Mouse (Mus musculus): ENCODE data around the gene Abhd16b.

The Abhd16b gene

GRCm38 (mm10) chr2:181493156-181493927, at the start of gene Abhd16b:
Gene Abhd16b (plus strand): TSS chr2:181493206.
- no peak for DNase-seq

GRCm38 (mm10) chr2:181452181-181452580, 40.8 kb upstream of the Abhd16b start:
- DNase-seq = no peak

- DNase-seq = no peak
Observed at GRCm38 (mm10) chr2:181453274-181453673, 39.7 kb upstream of the Abhd16b start.

GRCm38 (mm10) chr2:181455899-181456298, 37.1 kb upstream of the Abhd16b start:
- DNase-seq = peak in 1 of 2 experiments; percentile 44

- DNase-seq = no peak
Observed at GRCm38 (mm10) chr2:181457831-181458230, 35.2 kb upstream of the Abhd16b start.

- DNase-seq = no peak
Observed at GRCm38 (mm10) chr2:181458411-181459152, 34.4 kb upstream of the Abhd16b start.

GRCm38 (mm10) chr2:181459153-181459672, 33.8 kb upstream of the Abhd16b start, which contains the start of gene Zbtb46:
Gene Zbtb46 (minus strand): TSS chr2:181459426.
- peak; percentile 81 to 83 for DNase-seq

- peak; percentile 64 to 74 for DNase-seq
Observed at GRCm38 (mm10) chr2:181459673-181460621, 33.1 kb upstream of the Abhd16b start.

- no peak for DNase-seq
Observed at GRCm38 (mm10) chr2:181461536-181462100, 31.4 kb upstream of the Abhd16b start.

- DNase-seq = no peak
Observed at GRCm38 (mm10) chr2:181462604-181463003, 30.4 kb upstream of the Abhd16b start.

- DNase-seq = peak; percentile 51 to 67
Observed at GRCm38 (mm10) chr2:181463008-181463738, 29.8 kb upstream of the Abhd16b start.

- no peak for DNase-seq
Observed at GRCm38 (mm10) chr2:181465423-181465822, 27.6 kb upstream of the Abhd16b start.

GRCm38 (mm10) chr2:181470285-181470684, 22.7 kb upstream of the Abhd16b start:
- DNase-seq = no peak

- DNase-seq = peak; percentile 61 to 75
Observed at GRCm38 (mm10) chr2:181471246-181471645, 21.8 kb upstream of the Abhd16b start.

GRCm38 (mm10) chr2:181472256-181472827, 20.7 kb upstream of the Abhd16b start:
- DNase-seq = peak in 1 of 2 experiments; percentile 47

- no peak for DNase-seq
Observed at GRCm38 (mm10) chr2:181483120-181483519, 9.9 kb upstream of the Abhd16b start.

GRCm38 (mm10) chr2:181483562-181484318, 9.3 kb upstream of the Abhd16b start:
- peak; percentile 55 to 56 for DNase-seq

GRCm38 (mm10) chr2:181484456-181485233, 8.4 kb upstream of the Abhd16b start:
- DNase-seq = no peak

GRCm38 (mm10) chr2:181485741-181486140, 7.3 kb upstream of the Abhd16b start:
- DNase-seq = no peak
